Mouse (Mus musculus) heart, postnatal 0 days (tissue): Measurements from ENCODE around the gene Lpp. TPM values are rescaled to one million over a fixed set of nuclear protein-coding genes. Genes with fewer than 3 reads are reported as not detected.

Source experiments
- ATAC-seq: fragments of 200-750 bp; cut with Nextera tagmentation; 2 replicates; pipeline ENCODE4 v1.8.0; 2017; ENCODE audit warnings: low read depth, moderate number of reproducible peaks, moderate library complexity; ENCODE audit not compliant: insufficient read depth
- DNase-seq: peaks from one replicate; pipeline ENCODE4 v3.0.0-alpha.2; 2016; ENCODE audit warnings: low spot score
- H3K27ac ChIP-seq: fragments of 300-500 bp; sonication (generic); 2 replicates; pipeline ENCODE4 v1.5.1; 2014; ENCODE audit warnings: low read depth, mild to moderate bottlenecking
- H3K27me3 ChIP-seq: fragments of 300-500 bp; sonication (generic); 2 replicates; pipeline ENCODE4 v1.6.1; 2014; ENCODE audit warnings: low read length, mixed read lengths; ENCODE audit not compliant: control insufficient read depth, insufficient read depth
- H3K36me3 ChIP-seq: fragments of 300-500 bp; sonication (generic); replicated peaks from 2 replicates; pipeline ENCODE4 v1.6.1; 2014; ENCODE audit warnings: low read length, mixed read lengths; ENCODE audit not compliant: control insufficient read depth, insufficient read depth
- H3K4me1 ChIP-seq: fragments of 300-500 bp; sonication (generic); 2 replicates; pipeline ENCODE4 v1.6.1; 2014; ENCODE audit warnings: antibody characterized with exemption; ENCODE audit not compliant: control insufficient read depth, insufficient read depth
- H3K4me2 ChIP-seq: fragments of 300-500 bp; sonication (generic); 2 replicates; pipeline ENCODE4 v1.6.1; 2014; ENCODE audit warnings: low read depth, mild to moderate bottlenecking, low read length, moderate library complexity
- H3K4me3 ChIP-seq: fragments of 300-500 bp; sonication (generic); 2 replicates; pipeline ENCODE4 v1.5.1; 2014; ENCODE audit warnings: low read depth, low read length
- H3K9ac ChIP-seq: fragments of 300-500 bp; sonication (generic); replicated peaks from 2 replicates; pipeline ENCODE4 v1.6.1; 2014; ENCODE audit warnings: low read depth, low read length, mixed read lengths
- H3K9me3 ChIP-seq: fragments of 300-500 bp; sonication (generic); replicated peaks from 2 replicates; pipeline ENCODE4 v1.6.1; 2016; ENCODE audit warnings: low read length; ENCODE audit not compliant: control insufficient read depth
- CTCF ChIP-seq: IDR thresholded peaks from 2 replicates; pipeline ENCODE4 v1.5.1; 2016; ENCODE audit warnings: antibody characterized with exemption, control low read depth, low read depth
- EP300 ChIP-seq: IDR thresholded peaks from 2 replicates; pipeline ENCODE4 v1.6.1; 2016; ENCODE audit warnings: antibody characterized with exemption, low read depth
- WGBS: fragments of 180-500 bp; shearing (Covaris S2); extraction: QIAGEN DNeasy Blood & Tissue Kit; methylation state at CpG from one replicate; pipeline ENCODE4 v1.1.7; 2014; 5-methylcytosine and 5-hydroxymethylcytosine counted together
- polyA plus RNA-seq: library from polyadenylated mRNA; unstranded; fragments of >200 nt; fragmentation: Nextera tagmentation; extraction: Ambion mirVana; gene quantifications from 2 replicates; pipeline ENCODE4 v1.2.1, GENCODE M21; 2015
- total RNA-seq: library from RNA; depleted of rRNA; stranded (reverse); fragments of >200 nt; gene quantifications from 2 replicates; pipeline ENCODE4 v1.2.3, GENCODE M21; 2014; ENCODE audit warnings: low replicate concordance

The Lpp gene
- total and polyA plus RNA-seq, 2 experiments from 2014 or later, result 32.1 to 77.4 TPM

- DNase-seq (no peak), ATAC-seq (no peak)
- WGBS, result 73% methylated on average over 5 of the region's 5 CpGs
- Histone ChIP-seq H3K27me3 (no peaks in the 10 kb centered on the region), H3K27ac (no peak overlapping the region), H3K9ac (no peak overlapping the region), H3K9me3 (no peaks in the 10 kb centered on the region), H3K4me1 (peaks cover 3% of the 10 kb centered on the region; the same call in 1 of the 2 replicates), H3K4me2 (no peak overlapping the region), H3K4me3 (no peak overlapping the region), H3K36me3 (no peaks in the 10 kb centered on the region)
- no peak for TF ChIP-seq EP300
- TF ChIP-seq CTCF, result no peak
These were observed 537.3 kb downstream of the Lpp start for GRCm38 (mm10) chr16:24930621-24931020.

DNA sequence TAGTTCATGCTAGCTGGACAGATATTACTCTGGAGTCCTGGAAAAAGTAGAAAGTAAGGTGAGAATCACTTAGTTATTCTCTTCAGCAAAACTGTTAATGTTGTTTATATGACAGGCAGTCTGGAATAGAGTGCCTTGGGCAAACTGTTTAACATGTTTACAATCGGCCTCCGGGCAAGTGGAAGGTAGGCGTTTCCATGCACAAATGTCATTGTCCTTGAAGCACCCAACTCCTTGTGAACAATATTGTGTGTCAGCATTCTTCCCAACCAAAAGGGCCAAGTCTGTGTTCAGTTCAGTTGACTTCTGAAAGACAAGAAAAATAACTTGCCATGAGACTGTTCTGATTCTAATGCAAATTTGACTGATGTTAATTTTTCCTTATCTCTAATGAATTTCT lies 539.5 kb downstream of the Lpp start:
- TF ChIP-seq CTCF, result no peak
- TF ChIP-seq EP300, result no peak
- no peaks in the 10 kb centered on the region for H3K9me3 ChIP-seq
- no peak overlapping the region for H3K4me2 ChIP-seq
- DNase-seq, result no peak
- peaks cover 5% of the 10 kb centered on the region for H3K4me1 ChIP-seq
- ATAC-seq, result no peak
- H3K27ac ChIP-seq, result no peak overlapping the region
- H3K4me3 ChIP-seq, result no peak overlapping the region
- no peaks in the 10 kb centered on the region for H3K36me3 ChIP-seq
- WGBS, result 91% methylated on average over 3 of the region's 3 CpGs
- no peaks in the 10 kb centered on the region for H3K27me3 ChIP-seq
- H3K9ac ChIP-seq, result no peak overlapping the region

DNA sequence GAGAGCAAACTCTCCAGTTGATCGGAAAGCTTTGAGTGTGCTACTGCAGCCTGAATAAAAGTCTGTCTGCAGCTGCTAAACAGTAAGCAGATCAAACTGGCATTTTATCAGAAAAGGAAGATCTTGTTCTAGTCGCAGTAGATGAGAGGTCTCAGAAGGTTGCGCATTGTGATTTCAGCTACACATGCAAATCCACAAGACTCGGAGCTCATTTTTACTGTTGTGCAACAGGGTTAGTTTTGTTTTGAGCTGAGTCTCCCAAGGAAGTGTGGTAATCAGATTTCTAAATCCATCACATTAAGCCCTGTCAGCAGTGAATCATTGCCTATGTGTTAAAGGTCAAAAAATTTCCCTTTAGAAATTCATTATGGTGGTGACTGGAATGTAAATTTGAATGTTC lies 540.4 kb downstream of the Lpp start:
- H3K9ac ChIP-seq, result no peak overlapping the region
- no peaks in the 10 kb centered on the region for H3K36me3 ChIP-seq
- 69% methylated on average over 4 of the region's 4 CpGs for WGBS
- no peak overlapping the region for H3K4me2 ChIP-seq
- no peaks in the 10 kb centered on the region for H3K27me3 ChIP-seq
- H3K4me1 ChIP-seq, result peaks cover 10% of the 10 kb centered on the region
- no peak overlapping the region for H3K27ac ChIP-seq
- H3K9me3 ChIP-seq, result no peaks in the 10 kb centered on the region
- DNase-seq, result no peak
- no peak for TF ChIP-seq EP300
- no peak for ATAC-seq
- no peak overlapping the region for H3K4me3 ChIP-seq

DNA sequence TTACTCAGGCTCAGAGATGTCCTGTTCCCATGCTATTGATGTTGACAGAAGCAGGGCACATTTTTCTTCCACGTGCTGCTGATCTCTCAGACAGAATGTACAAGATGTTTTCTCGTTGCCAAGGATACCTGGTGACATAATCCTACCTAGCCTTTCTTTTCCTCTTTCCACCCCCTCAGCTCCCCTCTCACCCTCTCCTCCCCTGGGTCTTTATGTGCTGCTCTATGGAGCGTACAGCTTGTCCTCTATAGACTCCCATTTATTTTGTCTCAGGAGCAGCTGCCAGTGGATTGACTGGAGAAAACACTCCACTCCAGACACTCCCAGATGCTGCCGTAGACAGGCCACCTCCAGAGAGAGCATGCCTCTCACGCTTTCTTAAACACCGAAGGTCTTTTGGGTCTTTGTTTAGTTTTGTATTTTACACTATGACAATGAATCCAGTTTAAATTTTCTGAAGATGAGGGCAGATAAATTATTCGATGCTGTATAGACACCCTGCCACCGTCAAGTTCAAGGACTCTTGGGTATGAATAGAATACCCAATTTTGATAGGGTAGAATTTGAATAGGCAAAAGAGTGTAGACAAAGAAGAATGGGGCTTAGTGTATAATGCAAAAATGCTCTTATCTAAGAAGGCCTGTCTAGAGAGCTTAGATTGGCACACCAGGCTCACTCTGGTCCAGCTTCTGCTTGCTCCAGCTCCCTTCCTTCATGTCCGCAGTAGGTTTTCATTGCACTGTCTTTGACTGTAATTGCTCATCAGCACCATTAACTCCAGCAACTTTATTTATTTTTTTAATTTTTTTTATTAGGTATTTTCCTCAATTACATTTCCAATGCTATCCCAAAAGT lies 548.2 kb downstream of the Lpp start:
- no peak for DNase-seq
- Histone ChIP-seq H3K4me2 (no peak overlapping the region), H3K4me3 (no peak overlapping the region), H3K27ac (no peak overlapping the region), H3K9me3 (no peaks in the 10 kb centered on the region), H3K27me3 (no peaks in the 10 kb centered on the region), H3K4me1 (peaks cover 24% of the 10 kb centered on the region), H3K9ac (no peak overlapping the region), H3K36me3 (no peaks in the 10 kb centered on the region)
- 67% methylated on average over 9 of the region's 9 CpGs for WGBS
- ATAC-seq, result no peak
- TF ChIP-seq CTCF (no peak), EP300 (no peak)

- H3K27ac ChIP-seq, result no peak overlapping the region
- no peaks in the 10 kb centered on the region for H3K9me3 ChIP-seq
- no peak for ATAC-seq
- WGBS, result 62% methylated on average over 6 of the region's 6 CpGs
- no peak overlapping the region for H3K4me3 ChIP-seq
- H3K9ac ChIP-seq, result no peak overlapping the region
- H3K4me1 ChIP-seq, result peaks cover 30% of the 10 kb centered on the region
- H3K36me3 ChIP-seq, result no peaks in the 10 kb centered on the region
- no peaks in the 10 kb centered on the region for H3K27me3 ChIP-seq
- no peak for DNase-seq
- H3K4me2 ChIP-seq, result no peak overlapping the region
- TF ChIP-seq EP300, result no peak
- TF ChIP-seq CTCF, result no peak
These were observed 550.4 kb downstream of the Lpp start for GRCm38 (mm10) chr16:24943486-24944261.
